Mouse (Mus musculus): Measurements from ENCODE around the gene Sorl1.

DNA sequence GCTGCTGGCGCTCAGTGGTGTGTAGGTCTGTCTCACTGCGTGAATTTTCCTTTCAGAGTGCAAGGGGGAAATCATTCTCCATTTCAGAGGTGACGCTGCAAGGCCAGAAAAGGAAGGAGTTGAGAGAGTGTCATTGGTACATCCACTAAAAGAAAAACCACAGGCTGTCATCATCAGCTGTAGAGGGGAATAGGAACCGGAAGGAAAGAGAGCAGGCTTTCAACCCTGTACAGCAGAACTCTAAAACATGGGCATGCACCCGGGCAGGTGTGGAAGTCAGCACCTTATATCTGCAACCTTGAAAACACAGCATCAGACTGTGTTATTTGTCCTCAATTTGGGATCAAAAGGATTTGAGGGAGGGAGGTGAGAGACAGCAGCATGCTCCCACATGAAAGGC is 34.6 kb upstream of the Sorl1 start:
- no peak for TF ChIP-seq CTCF (IDR thresholded peaks at IDR 0.05; ENCODE audit: extremely low read depth, insufficient read depth, insufficient read length, insufficient replicate concordance)
- no peak for TF ChIP-seq POLR2A (IDR thresholded peaks at IDR 0.05; ENCODE audit: low read depth, low read length)

Data from spleen, adult 2 months (tissue).